Mouse (Mus musculus): Measurements from ENCODE around the gene Cntnap2.

The Cntnap2 gene

DNA sequence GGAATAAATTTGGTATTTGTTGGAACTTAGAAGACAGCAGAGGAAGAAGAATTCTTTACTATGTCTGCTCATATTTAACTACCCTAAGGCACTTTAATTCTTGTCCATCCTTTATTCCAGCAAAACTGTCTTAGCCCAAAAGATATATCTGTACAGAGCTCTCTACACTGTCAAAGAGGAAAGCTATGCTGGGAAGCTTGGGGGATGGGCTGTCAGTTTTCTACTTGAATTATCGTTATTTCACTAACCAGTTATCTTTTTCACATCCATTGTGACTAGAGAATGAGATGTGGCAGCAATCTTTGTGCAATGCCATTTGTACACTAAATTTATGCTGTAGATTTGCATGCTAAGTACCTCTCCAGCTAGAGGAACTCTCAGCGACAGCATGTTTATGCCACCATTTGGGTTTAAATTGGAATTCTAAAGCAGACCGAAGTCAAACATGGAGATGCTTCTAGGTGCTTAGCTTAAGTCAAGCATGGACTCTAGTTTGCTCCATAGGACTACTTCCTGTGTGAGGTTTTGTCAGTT, 268.9 kb downstream of the Cntnap2 start:
- DNase-seq (ENCODE audit: low read depth): no peak

- no peak for DNase-seq (ENCODE audit: low read depth)
These were observed 286.2 kb downstream of the Cntnap2 start for GRCm38 (mm10) chr6:45345396-45345795.

DNA sequence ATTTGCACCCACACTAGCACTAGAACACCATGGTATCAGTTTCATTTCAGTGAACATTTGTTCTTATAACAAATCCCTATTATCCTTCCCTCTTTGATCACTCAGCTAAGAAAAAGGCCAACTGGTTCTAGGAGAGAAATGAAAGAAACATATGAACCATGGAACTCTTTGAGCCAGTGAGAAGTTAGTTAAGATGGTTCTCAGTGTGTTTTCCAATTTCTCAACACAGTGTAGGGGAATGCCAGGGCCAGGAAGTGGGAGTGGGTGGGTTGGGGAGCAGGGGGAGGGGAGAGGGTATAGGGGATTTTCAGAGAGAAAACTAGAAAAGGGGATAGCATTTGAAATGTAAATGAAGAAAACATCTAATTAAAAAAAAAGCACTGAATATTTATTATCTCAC, 286.8 kb downstream of the Cntnap2 start:
- no peak for DNase-seq (ENCODE audit: low read depth)

DNA sequence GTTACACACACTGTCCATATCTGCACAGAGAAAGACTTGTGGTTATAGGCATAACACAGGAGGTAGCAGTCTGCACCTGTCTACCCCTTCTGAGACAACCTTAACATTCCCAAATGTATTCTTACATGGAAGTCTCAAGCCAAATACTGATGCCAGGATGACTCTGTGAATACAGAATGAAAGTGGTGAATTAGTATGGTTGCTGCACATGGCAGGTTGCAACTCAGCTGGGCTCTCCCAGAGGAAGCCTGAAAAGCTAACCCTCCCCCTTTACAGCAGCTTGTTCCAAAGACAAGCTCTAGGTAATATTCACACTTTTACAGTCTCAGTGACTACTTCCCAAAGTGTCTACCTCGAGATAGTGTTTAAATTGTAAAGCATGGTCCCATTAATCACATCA, 307.3 kb downstream of the Cntnap2 start:
- DNase-seq (ENCODE audit: low read depth): no peak

- no peak for DNase-seq (ENCODE audit: low read depth)
These were observed 322.0 kb downstream of the Cntnap2 start for GRCm38 (mm10) chr6:45381126-45381525.

DNA sequence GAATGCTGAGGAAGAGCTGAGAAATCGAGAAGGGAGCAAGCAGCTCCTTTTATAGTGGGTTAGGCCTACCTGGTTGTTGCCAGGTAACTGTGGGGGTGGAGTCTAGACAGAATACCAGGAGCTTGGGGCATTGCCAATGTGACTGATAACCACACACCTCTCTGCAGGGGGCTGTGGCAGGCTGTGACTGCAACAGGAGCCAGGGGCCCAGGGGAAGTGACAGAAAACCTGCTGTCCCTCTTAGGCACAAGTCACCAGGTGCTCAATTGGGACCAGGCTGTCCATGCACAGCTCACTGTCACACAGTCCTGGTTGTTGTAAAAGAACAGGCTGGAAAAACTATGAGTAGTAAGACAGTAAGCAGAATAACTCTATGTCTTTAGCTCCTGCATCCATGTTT, 329.9 kb downstream of the Cntnap2 start:
- DNase-seq (ENCODE audit: low read depth): no peak

DNA sequence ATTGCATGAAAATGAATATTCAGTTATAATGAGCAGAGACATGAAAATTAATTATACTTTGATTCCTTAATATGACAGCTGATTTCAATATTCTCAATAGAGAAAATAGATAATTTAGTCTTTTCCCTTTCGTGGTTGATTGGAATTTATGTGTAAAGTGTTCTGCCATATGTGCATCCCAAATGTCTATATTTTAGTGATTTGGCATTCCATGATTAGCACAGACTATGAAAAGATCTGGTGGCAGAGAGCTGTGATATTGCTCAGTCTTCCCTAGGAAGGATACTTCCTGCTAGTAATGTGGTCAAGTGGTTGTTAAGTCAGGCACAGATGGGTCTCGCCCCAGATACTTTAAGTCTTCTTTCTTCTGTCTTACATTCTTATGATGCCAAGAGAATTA, 354.5 kb downstream of the Cntnap2 start:
- no peak for DNase-seq (ENCODE audit: low read depth)

GRCm38 (mm10) chr6:45455424-45455823, 396.3 kb downstream of the Cntnap2 start:
- no peak for DNase-seq (ENCODE audit: low read depth)

GRCm38 (mm10) chr6:45518221-45518620, 459.1 kb downstream of the Cntnap2 start:
- DNase-seq (ENCODE audit: low read depth): no peak

DNA sequence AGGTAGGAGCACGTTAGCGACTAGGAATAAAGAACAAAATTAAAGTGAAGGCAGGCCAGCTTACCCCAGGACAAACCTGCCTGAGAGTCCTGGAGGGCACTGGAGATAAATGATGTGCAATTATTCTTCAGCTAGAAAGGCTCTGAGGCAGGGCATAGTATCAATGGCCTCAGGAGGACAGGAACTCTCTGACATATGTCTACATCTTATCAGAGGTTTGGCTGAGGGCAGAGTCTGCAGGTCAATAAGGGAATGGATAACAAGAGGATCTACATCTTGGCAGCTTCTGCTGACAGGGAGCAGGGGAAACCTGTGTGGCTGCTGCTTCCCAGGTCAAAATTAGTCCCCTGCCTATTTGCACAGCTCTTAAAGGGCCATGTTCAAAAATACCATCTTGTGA, 477.8 kb downstream of the Cntnap2 start:
- no peak for DNase-seq (ENCODE audit: low read depth)

- DNase-seq (ENCODE audit: low read depth): no peak
These were observed 485.2 kb downstream of the Cntnap2 start for GRCm38 (mm10) chr6:45544319-45544875.

DNA sequence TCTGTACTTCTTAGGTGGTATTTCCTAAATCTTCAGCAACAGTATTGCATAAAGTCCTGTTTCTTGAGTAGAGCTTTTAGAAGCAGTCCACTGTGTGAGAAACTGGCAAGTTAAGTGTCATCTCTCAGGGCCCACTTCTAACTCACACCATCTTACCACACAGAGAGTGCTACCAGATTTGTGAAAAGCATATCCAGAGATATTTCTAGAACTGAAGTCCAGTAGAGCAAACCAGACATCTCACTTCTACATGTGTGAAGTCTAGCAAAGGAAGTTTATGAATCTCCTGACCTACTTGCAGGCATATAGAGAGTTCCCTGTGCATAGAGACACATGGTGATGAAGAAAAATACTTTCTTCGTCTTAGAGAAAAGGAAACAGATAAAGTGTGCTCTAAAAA, 500.6 kb downstream of the Cntnap2 start:
- no peak for DNase-seq (ENCODE audit: low read depth)

- peak; percentile 9 for DNase-seq (ENCODE audit: low read depth)
These were observed 525.4 kb downstream of the Cntnap2 start for GRCm38 (mm10) chr6:45584467-45585094.

DNA sequence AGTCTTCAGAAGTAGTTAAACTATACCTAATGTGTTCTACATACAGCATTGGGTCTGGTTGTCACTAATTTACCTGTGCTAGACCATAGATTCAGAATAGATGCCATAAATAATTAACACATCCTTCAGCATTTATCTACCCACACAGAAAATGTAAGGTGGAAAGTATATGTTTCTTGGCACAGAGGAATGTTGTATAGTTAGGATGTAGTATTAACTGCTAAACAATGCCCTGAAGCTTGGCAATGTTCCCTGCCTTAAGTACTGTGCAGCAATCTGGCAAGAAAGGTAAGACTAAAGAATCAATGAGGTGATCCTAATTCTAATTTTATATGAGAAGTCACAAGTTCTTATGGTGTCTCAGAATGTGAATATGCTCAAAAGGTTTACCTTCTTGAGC, 529.9 kb downstream of the Cntnap2 start:
- DNase-seq (ENCODE audit: low read depth): no peak

- DNase-seq (ENCODE audit: low read depth): no peak
These were observed 587.9 kb downstream of the Cntnap2 start for GRCm38 (mm10) chr6:45647017-45647416.

GRCm38 (mm10) chr6:45648419-45648818, 589.3 kb downstream of the Cntnap2 start:
- DNase-seq (ENCODE audit: low read depth): no peak

DNA sequence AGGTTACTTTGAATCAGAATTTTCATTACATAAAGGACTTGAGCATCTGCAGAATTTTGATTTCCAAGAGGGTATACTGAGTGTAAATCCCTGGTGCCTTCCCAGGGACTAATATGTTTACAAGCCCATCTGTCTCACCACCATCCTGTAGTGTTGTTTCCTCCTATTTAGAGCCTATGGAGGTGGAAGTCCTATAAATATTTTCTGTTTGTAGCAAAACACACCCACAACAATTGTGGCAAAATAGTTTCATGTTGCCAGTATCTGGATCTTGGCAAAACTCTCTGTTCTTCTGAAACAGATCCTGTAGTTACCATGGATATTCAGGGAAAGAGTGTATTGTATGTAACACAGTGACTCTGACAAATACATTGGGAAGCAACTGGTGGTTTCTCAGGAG, 641.1 kb downstream of the Cntnap2 start:
- no peak for DNase-seq (ENCODE audit: low read depth)

GRCm38 (mm10) chr6:45791612-45792011, 732.5 kb downstream of the Cntnap2 start:
- no peak for DNase-seq (ENCODE audit: low read depth)

DNA sequence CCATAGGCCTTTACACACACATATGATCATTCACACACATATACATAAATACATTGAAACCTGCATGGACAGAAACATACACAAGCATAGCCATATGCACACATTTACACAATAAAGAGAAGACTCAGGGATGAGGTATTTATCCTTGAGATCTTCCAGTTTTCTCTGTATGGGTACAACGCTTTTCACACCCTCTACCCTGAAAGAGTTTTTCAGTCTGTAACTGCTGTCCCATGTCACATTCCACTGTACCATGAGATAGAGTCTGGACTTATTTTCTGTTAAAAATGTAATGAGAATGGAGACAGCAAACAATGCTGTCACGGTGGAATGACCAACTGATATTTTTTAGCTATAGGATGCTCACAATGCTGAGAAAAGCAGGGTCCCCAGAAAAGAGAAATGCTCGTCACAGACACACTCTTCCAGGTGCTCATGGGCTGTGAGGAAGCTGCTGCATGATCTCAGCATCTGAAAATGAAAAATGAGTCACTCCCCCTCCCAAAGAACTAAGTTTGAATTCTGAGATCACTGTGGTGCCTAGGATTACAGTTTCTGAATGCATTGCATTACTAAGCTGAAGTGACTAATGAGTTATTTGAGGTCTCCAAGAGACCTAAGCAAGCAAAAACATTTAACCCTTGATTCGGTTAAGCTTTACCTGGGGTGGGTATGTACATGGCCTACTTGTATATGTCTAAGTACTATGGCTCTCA, 782.6 kb downstream of the Cntnap2 start:
- DNase-seq (ENCODE audit: low read depth): no peak

DNA sequence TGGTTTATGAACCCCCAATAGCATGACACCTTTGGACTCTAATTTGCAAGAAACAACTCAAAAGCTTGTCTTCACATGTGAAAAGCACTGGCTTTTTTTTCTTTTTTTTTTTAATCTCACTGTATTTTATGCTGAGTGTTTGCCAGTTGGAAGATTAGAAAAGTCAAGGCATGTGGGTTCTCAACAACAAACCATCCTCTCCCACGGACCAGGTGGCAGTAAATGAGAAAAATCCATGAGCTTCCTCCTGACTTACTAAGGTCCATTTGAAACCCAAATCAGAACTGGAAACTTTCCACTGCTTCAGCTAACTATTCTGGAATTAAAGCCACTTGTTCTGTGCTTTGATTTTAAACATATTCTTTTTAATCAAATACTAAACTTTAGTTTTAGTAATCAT, 784.6 kb downstream of the Cntnap2 start:
- DNase-seq (ENCODE audit: low read depth): no peak

GRCm38 (mm10) chr6:45871409-45871992, 812.3 kb downstream of the Cntnap2 start:
- DNase-seq (ENCODE audit: low read depth): no peak

- no peak for DNase-seq (ENCODE audit: low read depth)
These were observed 826.3 kb downstream of the Cntnap2 start for GRCm38 (mm10) chr6:45885486-45885885.

GRCm38 (mm10) chr6:45887901-45888300, 828.7 kb downstream of the Cntnap2 start:
- no peak for DNase-seq (ENCODE audit: low read depth)
